Mouse (Mus musculus): ENCODE data around the gene Gpc5.

DNA sequence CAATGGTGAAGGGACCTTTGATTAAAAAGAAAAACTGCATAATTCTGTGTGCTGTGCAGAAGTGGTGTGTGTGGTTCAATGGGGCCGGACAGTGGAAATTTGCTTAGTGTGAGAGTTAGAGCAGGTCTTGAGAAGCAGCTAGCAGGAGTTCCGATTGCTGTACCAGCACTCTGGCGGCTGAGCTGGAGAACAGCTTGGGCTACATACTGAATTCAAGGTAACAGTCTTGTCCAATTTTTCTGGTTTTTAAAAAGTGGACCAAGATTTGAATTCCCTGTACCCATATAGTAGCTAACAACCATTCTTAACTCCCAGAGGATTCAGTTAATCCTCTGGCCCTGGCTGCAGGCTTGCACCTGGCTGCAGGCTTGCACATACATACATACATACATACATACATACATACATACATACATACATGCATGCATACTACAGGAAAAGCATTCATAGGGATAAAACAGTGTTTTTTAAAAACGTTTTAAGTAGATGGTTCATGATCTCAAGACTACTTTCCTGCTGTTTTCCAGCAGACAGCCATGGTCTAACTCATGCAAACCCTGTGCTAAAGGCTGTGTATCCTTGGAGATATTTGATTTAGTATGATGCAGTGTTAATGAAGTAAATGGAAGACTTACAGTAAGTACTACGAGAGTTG lies 40.8 kb upstream of the Gpc5 start:
- no peak for TF ChIP-seq CTCF (IDR thresholded peaks at IDR 0.05; ENCODE audit: borderline replicate concordance, extremely low read depth, insufficient read depth, insufficient read length)
- no peak for TF ChIP-seq POLR2A (IDR thresholded peaks at IDR 0.05; ENCODE audit: borderline replicate concordance, extremely low read depth, insufficient read depth, insufficient read length, poor library complexity, severe bottlenecking)

Data from brain, embryonic 14.5 days (tissue).